Mouse (Mus musculus): Measurements from ENCODE around the gene Siae. TPM values are rescaled to one million over a fixed set of nuclear protein-coding genes. Genes with fewer than 3 reads are reported as not detected.

The Siae gene
- polyA plus RNA-seq, 1 experiment, result 10.0 TPM

- no peak overlapping the region for H3K27ac ChIP-seq (ENCODE audit: control insufficient read depth, insufficient read depth, low read length)
- TF ChIP-seq CTCF (IDR thresholded peaks at IDR 0.05; ENCODE audit: borderline replicate concordance, control insufficient read depth, extremely low read depth, insufficient read depth, low read length, poor library complexity), result 0 out of 2 replicates have a peak, but pooled peaks have one; percentile 12
- no peak for TF ChIP-seq POLR2A (IDR thresholded peaks at IDR 0.05; ENCODE audit: control insufficient read depth, extremely low read depth, insufficient read depth, low read length, poor library complexity)
- H3K4me3 ChIP-seq (ENCODE audit: control insufficient read depth, insufficient read depth, low read length), result no peak overlapping the region
- H3K36me3 ChIP-seq (ENCODE audit: control insufficient read depth, insufficient read depth, low read length), result no peaks in the 10 kb centered on the region
- peaks cover 18% of the 10 kb centered on the region; the same call in 1 of the 2 replicates for H3K27me3 ChIP-seq (ENCODE audit: control insufficient read depth, insufficient read depth, low read length)
- H3K4me1 ChIP-seq (replicated peaks; ENCODE audit: control insufficient read depth, insufficient read depth, low read length), result peaks cover 6% of the 10 kb centered on the region; the same call in 1 of the 2 replicates
- WGBS, result 7% methylated on average over 32 of the region's 32 CpGs
- no peak for DNase-seq
These were observed 25.2 kb upstream of the Siae start for GRCm38 (mm10) chr9:37530031-37530887.

- Histone ChIP-seq H3K27me3 (ENCODE audit: control insufficient read depth, insufficient read depth, low read length) (peaks cover 18% of the 10 kb centered on the region; the same call in 1 of the 2 replicates), H3K4me1 (replicated peaks; ENCODE audit: control insufficient read depth, insufficient read depth, low read length) (peaks cover 6% of the 10 kb centered on the region; the same call in 1 of the 2 replicates), H3K36me3 (ENCODE audit: control insufficient read depth, insufficient read depth, low read length) (no peaks in the 10 kb centered on the region), H3K4me3 (ENCODE audit: control insufficient read depth, insufficient read depth, low read length) (no peak overlapping the region), H3K27ac (ENCODE audit: control insufficient read depth, insufficient read depth, low read length) (no peak overlapping the region)
- no peak for DNase-seq
- no peak for TF ChIP-seq CTCF (IDR thresholded peaks at IDR 0.05; ENCODE audit: borderline replicate concordance, control insufficient read depth, extremely low read depth, insufficient read depth, low read length, poor library complexity)
- TF ChIP-seq POLR2A (IDR thresholded peaks at IDR 0.05; ENCODE audit: control insufficient read depth, extremely low read depth, insufficient read depth, low read length, poor library complexity), result no peak
- 29% methylated on average over 31 of the region's 31 CpGs for WGBS
These were observed 24.4 kb upstream of the Siae start for GRCm38 (mm10) chr9:37530888-37531705.

GRCm38 (mm10) chr9:37536851-37537250, 18.6 kb upstream of the Siae start:
- TF ChIP-seq POLR2A (IDR thresholded peaks at IDR 0.05; ENCODE audit: control insufficient read depth, extremely low read depth, insufficient read depth, low read length, poor library complexity), result no peak
- TF ChIP-seq CTCF (IDR thresholded peaks at IDR 0.05; ENCODE audit: borderline replicate concordance, control insufficient read depth, extremely low read depth, insufficient read depth, low read length, poor library complexity), result no peak
- WGBS, result 95% methylated on average over 4 of the region's 4 CpGs
- H3K27me3 ChIP-seq (ENCODE audit: control insufficient read depth, insufficient read depth, low read length), result no peaks in the 10 kb centered on the region; the same call in 1 of the 2 replicates
- DNase-seq, result no peak
- no peak overlapping the region for H3K27ac ChIP-seq (ENCODE audit: control insufficient read depth, insufficient read depth, low read length)
- H3K4me1 ChIP-seq (replicated peaks; ENCODE audit: control insufficient read depth, insufficient read depth, low read length), result no peaks in the 10 kb centered on the region
- no peaks in the 10 kb centered on the region for H3K36me3 ChIP-seq (ENCODE audit: control insufficient read depth, insufficient read depth, low read length)
- no peak overlapping the region for H3K4me3 ChIP-seq (ENCODE audit: control insufficient read depth, insufficient read depth, low read length)

- H3K4me3 ChIP-seq (ENCODE audit: control insufficient read depth, insufficient read depth, low read length), result no peak overlapping the region
- H3K36me3 ChIP-seq (ENCODE audit: control insufficient read depth, insufficient read depth, low read length), result no peaks in the 10 kb centered on the region
- DNase-seq, result no peak
- no peak overlapping the region for H3K27ac ChIP-seq (ENCODE audit: control insufficient read depth, insufficient read depth, low read length)
- H3K27me3 ChIP-seq (ENCODE audit: control insufficient read depth, insufficient read depth, low read length), result no peaks in the 10 kb centered on the region
- WGBS, result 95% methylated on average over 5 of the region's 5 CpGs
- H3K4me1 ChIP-seq (replicated peaks; ENCODE audit: control insufficient read depth, insufficient read depth, low read length), result no peaks in the 10 kb centered on the region
- no peak for TF ChIP-seq CTCF (IDR thresholded peaks at IDR 0.05; ENCODE audit: borderline replicate concordance, control insufficient read depth, extremely low read depth, insufficient read depth, low read length, poor library complexity)
- TF ChIP-seq POLR2A (IDR thresholded peaks at IDR 0.05; ENCODE audit: control insufficient read depth, extremely low read depth, insufficient read depth, low read length, poor library complexity), result no peak
These were observed 17.7 kb upstream of the Siae start for GRCm38 (mm10) chr9:37537658-37538250.

- no peaks in the 10 kb centered on the region for H3K27me3 ChIP-seq (ENCODE audit: control insufficient read depth, insufficient read depth, low read length)
- H3K36me3 ChIP-seq (ENCODE audit: control insufficient read depth, insufficient read depth, low read length), result no peaks in the 10 kb centered on the region
- no peaks in the 10 kb centered on the region for H3K4me1 ChIP-seq (replicated peaks; ENCODE audit: control insufficient read depth, insufficient read depth, low read length)
- DNase-seq, result no peak
- WGBS, result 89% methylated on average over 23 of the region's 23 CpGs
- H3K4me3 ChIP-seq (ENCODE audit: control insufficient read depth, insufficient read depth, low read length), result no peak within 1 kb of the TSS
- TF ChIP-seq CTCF (IDR thresholded peaks at IDR 0.05; ENCODE audit: borderline replicate concordance, control insufficient read depth, extremely low read depth, insufficient read depth, low read length, poor library complexity) (no peak), POLR2A (IDR thresholded peaks at IDR 0.05; ENCODE audit: control insufficient read depth, extremely low read depth, insufficient read depth, low read length, poor library complexity) (no peak)
- no peak within 1 kb of the TSS for H3K27ac ChIP-seq (ENCODE audit: control insufficient read depth, insufficient read depth, low read length)
These were observed 16.1 kb upstream of the Siae start, which contains the start of gene Vsig2 for GRCm38 (mm10) chr9:37539170-37540025. TSS of gene Vsig2 (plus strand) at chr9:37539255.

All from thymus, adult 2 months (tissue).